Mouse (Mus musculus) stomach, postnatal 0 days (tissue): ENCODE measurements at regions not wholly inside any gene's neighbourhood (a gene's known extent, or its start where the extent isn't known, plus 50 kb on each side); places are given as distances from the start of the nearest gene placed in this dataset.
A peak's percentile ranks its signal among the peaks of the same experiment; 100 is the strongest.

Experiments
- ATAC-seq: fragments of 200-750 bp; cut with Nextera tagmentation; 2 replicates; pipeline ENCODE4 v1.8.0; 2017; ENCODE audit not compliant: low FRiP score, low TSS enrichment
- DNase-seq: peaks from one replicate; pipeline ENCODE4 v3.0.0-alpha.2; 2016; ENCODE audit warnings: low spot score
- H3K27ac ChIP-seq: fragments of 300-500 bp; sonication (generic); replicated peaks from 2 replicates; pipeline ENCODE4 v1.5.1; 2014; ENCODE audit warnings: mild to moderate bottlenecking, control low read depth
- H3K27me3 ChIP-seq: fragments of 300-500 bp; sonication (generic); 2 replicates; pipeline ENCODE4 v1.6.1; 2014; ENCODE audit warnings: low read length; ENCODE audit not compliant: control insufficient read depth, insufficient read depth
- H3K36me3 ChIP-seq: fragments of 300-500 bp; sonication (generic); 2 replicates; pipeline ENCODE4 v1.6.1; 2014; ENCODE audit warnings: low read length, mixed read lengths; ENCODE audit not compliant: control insufficient read depth, insufficient read depth
- H3K4me1 ChIP-seq: fragments of 300-500 bp; sonication (generic); replicated peaks from 2 replicates; pipeline ENCODE4 v1.6.1; 2014; ENCODE audit warnings: antibody characterized with exemption; ENCODE audit not compliant: control insufficient read depth, insufficient read depth
- H3K4me2 ChIP-seq: fragments of 300-500 bp; sonication (generic); replicated peaks from 2 replicates; pipeline ENCODE4 v1.6.1; 2014; ENCODE audit warnings: low read depth, mild to moderate bottlenecking, control low read depth, moderate library complexity
- H3K4me3 ChIP-seq: fragments of 300-500 bp; sonication (generic); 2 replicates; pipeline ENCODE4 v1.5.1; 2014; ENCODE audit warnings: low read depth, low read length, control low read depth
- H3K9ac ChIP-seq: fragments of 300-500 bp; sonication (generic); 2 replicates; pipeline ENCODE4 v1.6.1; 2014; ENCODE audit warnings: mild to moderate bottlenecking, low read length, control low read depth, mixed read lengths
- H3K9me3 ChIP-seq: fragments of 300-500 bp; sonication (generic); 2 replicates; pipeline ENCODE4 v1.6.1; 2016; ENCODE audit warnings: low read length; ENCODE audit not compliant: control insufficient read depth
- CTCF ChIP-seq: IDR thresholded peaks from 2 replicates; pipeline ENCODE4 v1.5.1; 2016; ENCODE audit warnings: antibody characterized with exemption, low read depth, mild to moderate bottlenecking, moderate library complexity
- EP300 ChIP-seq: optimal IDR thresholded peaks from 2 replicates; pipeline ENCODE3; 2016; ENCODE audit warnings: antibody characterized with exemption
- WGBS: fragments of 180-500 bp; shearing (Covaris S2); extraction: QIAGEN DNeasy Blood & Tissue Kit; methylation state at CpG from one replicate; pipeline ENCODE4 v1.1.7; 2014; 5-methylcytosine and 5-hydroxymethylcytosine counted together

DNA sequence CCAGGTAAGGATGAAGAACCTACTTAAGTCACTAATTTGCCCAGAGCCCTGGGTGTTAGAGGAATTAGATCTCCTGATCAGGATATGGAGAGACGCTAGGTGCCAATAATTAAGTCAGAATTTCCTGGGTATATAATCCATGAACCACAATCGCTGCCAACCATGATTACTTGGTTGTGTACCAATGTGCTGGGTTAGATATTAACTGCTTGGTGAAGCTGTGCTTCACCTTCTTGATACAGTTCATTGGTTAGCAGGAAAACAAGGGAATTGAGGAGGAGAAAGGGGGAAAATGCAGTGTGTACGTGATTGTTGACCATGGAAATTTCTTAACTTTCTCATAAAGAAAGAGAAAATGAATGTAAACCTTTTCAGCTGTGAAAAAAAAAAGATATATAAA is 961.7 kb upstream of the Slc39a10 start:
- TF ChIP-seq EP300 (no peak), CTCF (no peak)
- ATAC-seq (no peak), DNase-seq (no peak)
- Histone ChIP-seq H3K4me3 (no peak overlapping the region), H3K9ac (no peak overlapping the region), H3K27me3 (no peaks in the 10 kb centered on the region), H3K36me3 (no peaks in the 10 kb centered on the region), H3K4me2 (no peak overlapping the region), H3K27ac (no peak overlapping the region), H3K9me3 (no peaks in the 10 kb centered on the region), H3K4me1 (no peaks in the 10 kb centered on the region)
- 88% methylated on average over 3 of the region's 3 CpGs for WGBS

- no peak overlapping the region for H3K4me3 ChIP-seq
- H3K9me3 ChIP-seq = no peaks in the 10 kb centered on the region
- no peak overlapping the region for H3K9ac ChIP-seq
- TF ChIP-seq CTCF = no peak
- TF ChIP-seq EP300 = no peak
- no peaks in the 10 kb centered on the region for H3K27me3 ChIP-seq
- no peak overlapping the region for H3K4me2 ChIP-seq
- no peak for DNase-seq
- no peaks in the 10 kb centered on the region for H3K36me3 ChIP-seq
- H3K27ac ChIP-seq = no peak overlapping the region
- 69% methylated on average over 4 of the region's 4 CpGs for WGBS
- no peak for ATAC-seq
- H3K4me1 ChIP-seq = no peaks in the 10 kb centered on the region
Observed at GRCm38 (mm10) chr1:47853911-47854310, 961.3 kb upstream of the Slc39a10 start.

GRCm38 (mm10) chr1:47840811-47841210 is 948.2 kb upstream of the Slc39a10 start:
- no peak overlapping the region for H3K4me3 ChIP-seq
- 64% methylated on average over 2 of the region's 2 CpGs for WGBS
- DNase-seq = no peak

DNA sequence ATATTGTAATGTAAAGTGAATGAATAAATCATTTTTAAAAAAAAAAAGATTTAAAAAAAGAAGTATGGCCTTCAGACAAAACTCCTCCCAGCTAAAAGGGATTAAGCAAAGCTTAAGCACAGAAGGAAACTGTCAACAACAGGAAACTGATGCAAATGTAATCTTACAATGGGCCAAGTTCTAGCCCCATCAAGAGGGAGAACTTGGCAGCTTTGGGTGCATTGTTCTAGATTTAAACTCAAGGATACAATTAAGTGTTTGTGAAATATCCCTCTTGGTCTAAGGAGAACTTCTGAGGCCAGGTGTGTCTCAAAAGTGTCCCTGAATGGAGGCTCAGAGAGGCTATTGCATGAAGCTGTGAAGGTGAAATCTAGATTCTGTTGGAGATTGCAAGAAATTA is 941.4 kb upstream of the Slc39a10 start:
- TF ChIP-seq EP300 = no peak
- TF ChIP-seq CTCF = no peak
- ATAC-seq (no peak), DNase-seq (no peak)
- no peak overlapping the region for H3K9ac ChIP-seq
- no peaks in the 10 kb centered on the region for H3K36me3 ChIP-seq
- no peaks in the 10 kb centered on the region for H3K4me1 ChIP-seq
- H3K9me3 ChIP-seq = no peaks in the 10 kb centered on the region
- no peak overlapping the region for H3K4me2 ChIP-seq
- no peak overlapping the region for H3K4me3 ChIP-seq
- no peak overlapping the region for H3K27ac ChIP-seq
- H3K27me3 ChIP-seq = no peaks in the 10 kb centered on the region

More at GRCm38 (mm10) chr1:47840811-47841210, 948.2 kb upstream of the Slc39a10 start:
- H3K27ac ChIP-seq = no peak overlapping the region
- no peak overlapping the region for H3K9ac ChIP-seq
- no peak overlapping the region for H3K4me2 ChIP-seq
- no peak for ATAC-seq
- H3K9me3 ChIP-seq = no peaks in the 10 kb centered on the region
- H3K27me3 ChIP-seq = no peaks in the 10 kb centered on the region
- TF ChIP-seq CTCF = no peak
- no peak for TF ChIP-seq EP300
- H3K4me1 ChIP-seq = no peaks in the 10 kb centered on the region
- no peaks in the 10 kb centered on the region for H3K36me3 ChIP-seq

GRCm38 (mm10) chr1:47827206-47827605 is 934.6 kb upstream of the Slc39a10 start:
- H3K9me3 ChIP-seq = no peaks in the 10 kb centered on the region
- H3K36me3 ChIP-seq = no peaks in the 10 kb centered on the region
- H3K4me2 ChIP-seq = no peak overlapping the region
- TF ChIP-seq EP300 (no peak), CTCF (no peak)
- WGBS = 84% methylated on average over 6 of the region's 6 CpGs
- DNase-seq (no peak), ATAC-seq (no peak)
- no peaks in the 10 kb centered on the region for H3K4me1 ChIP-seq
- no peaks in the 10 kb centered on the region for H3K27me3 ChIP-seq
- H3K9ac ChIP-seq = no peak overlapping the region
- no peak overlapping the region for H3K27ac ChIP-seq
- no peak overlapping the region for H3K4me3 ChIP-seq

GRCm38 (mm10) chr1:47809508-47809907 is 916.9 kb upstream of the Slc39a10 start:
- Histone ChIP-seq H3K4me2 (no peak overlapping the region), H3K4me3 (no peak overlapping the region), H3K4me1 (no peaks in the 10 kb centered on the region), H3K27me3 (no peaks in the 10 kb centered on the region), H3K9ac (no peak overlapping the region), H3K9me3 (no peaks in the 10 kb centered on the region), H3K36me3 (no peaks in the 10 kb centered on the region), H3K27ac (no peak overlapping the region)
- TF ChIP-seq CTCF (peak; percentile 68), EP300 (no peak)
- WGBS = 32% methylated on average over 7 of the region's 7 CpGs
- ATAC-seq (no peak), DNase-seq (no peak)
